Mouse (Mus musculus): Measurements from ENCODE around the gene Utrn.
A peak's percentile ranks its signal among the peaks of the same experiment; 100 is the strongest.

The Utrn gene

DNA sequence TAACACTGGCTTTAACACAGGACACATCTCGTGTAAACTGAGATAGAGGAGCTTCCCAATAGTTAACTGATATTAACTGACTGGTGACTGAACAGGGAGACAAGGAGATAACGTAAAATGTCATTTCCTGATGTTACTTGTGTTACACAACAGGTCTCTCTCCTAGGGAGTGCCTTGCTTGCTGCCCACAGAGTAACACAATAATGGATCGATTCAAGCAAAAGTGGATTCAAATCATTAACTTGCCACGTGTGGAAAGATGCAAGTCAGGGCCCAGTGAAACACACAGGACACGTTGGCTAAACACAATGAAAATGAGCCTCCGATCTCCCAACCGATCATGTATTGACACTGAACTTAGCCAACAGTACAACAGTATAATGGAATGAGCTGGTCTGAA, 281.1 kb downstream of the Utrn start:
- no peak for DNase-seq (ENCODE audit: low spot score)

DNA sequence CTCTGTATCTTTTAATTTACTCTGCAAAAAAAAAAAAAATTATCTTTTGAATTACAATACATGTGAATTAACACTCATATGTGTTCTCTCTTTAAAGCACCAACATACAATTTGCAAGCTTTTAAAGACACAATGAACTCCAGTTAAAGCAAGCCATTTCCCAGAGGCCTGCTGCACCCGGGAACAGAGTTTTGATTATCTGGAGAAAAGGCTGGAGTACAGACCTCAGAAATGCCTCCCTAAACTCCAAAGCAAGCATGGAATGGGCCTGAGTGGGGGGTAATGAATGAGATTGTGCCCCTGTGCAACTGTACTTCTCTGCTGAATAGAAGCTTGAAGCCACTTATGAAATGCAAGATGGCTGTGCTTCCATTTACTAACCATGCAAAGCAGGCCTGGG, 281.8 kb downstream of the Utrn start:
- no peak for DNase-seq (ENCODE audit: low spot score)

DNA sequence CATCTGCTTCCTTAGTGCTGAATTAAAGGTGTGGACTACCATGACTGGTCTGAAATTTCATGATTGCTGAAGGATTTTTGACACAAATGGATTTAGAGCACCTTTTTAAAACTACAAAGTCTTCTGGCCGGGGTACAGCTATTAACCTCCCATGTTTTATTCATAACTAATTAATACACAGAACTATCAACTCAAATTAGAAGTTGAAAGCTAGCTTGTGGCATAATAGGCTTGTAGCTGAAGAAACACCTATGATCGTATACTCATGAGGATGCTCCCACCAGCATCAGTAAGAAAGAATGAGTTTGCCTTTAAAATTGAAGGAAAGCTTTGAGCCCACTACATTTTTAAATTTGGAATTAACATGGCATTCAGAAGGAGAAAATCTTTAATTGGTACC, 282.3 kb downstream of the Utrn start:
- no peak for DNase-seq (ENCODE audit: low spot score)

DNA sequence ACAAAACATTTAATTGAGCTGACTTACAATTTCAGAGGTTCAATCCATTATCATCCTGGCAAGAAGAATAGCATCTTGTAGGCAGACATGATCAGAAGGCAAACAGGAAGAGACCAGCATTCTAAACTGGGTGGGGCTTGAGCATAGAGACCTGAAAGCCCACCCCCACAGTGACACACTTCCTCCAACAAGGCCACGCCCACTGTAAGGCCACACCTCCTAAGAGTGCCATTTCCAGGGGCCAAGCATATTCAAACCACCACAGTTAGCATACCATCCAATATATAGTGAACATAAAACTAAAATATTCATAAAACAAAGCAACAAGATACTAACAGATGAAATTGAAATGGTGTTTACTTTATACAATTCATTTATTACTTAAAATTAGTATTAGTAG, 283.0 kb downstream of the Utrn start:
- DNase-seq (ENCODE audit: low spot score) = no peak

DNA sequence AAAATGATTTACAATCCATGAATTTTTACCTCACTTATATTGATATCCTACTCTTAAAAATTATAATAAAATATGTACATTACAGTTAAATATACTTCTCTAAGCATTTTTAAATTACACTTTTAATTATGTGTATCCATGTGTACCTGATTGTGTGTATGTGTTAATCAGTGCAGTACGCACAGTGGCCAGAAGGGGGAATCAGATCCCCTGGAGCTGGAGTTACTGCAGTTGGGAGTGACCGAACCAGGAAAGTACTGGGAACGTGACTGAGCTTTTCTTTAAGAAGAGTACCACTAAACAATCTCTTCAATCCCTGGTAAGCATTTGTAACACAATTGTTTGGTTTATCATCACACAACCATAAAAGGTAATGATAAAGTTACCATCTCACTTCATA, 285.7 kb downstream of the Utrn start:
- no peak for DNase-seq (ENCODE audit: low spot score)

DNA sequence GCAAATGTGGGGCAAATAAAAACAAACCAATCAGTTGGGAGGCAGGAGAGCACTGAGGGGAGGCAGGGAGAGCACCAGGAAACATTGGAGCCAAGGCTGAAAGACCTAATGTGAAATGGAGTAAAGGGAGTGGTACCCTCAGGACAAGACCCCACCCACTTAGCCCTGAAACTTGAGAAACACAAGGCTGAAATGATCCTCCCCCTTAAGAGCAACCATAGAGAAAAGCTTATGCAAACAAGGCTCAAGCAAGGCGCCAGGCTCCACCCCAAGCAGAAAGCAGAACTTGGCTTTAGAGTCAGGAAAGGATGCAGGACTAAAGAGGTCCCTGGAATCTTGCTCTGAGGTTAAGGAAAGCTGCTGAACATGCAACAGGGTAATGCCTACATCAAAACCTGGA, 290.1 kb downstream of the Utrn start:
- DNase-seq (ENCODE audit: low spot score) = no peak

DNA sequence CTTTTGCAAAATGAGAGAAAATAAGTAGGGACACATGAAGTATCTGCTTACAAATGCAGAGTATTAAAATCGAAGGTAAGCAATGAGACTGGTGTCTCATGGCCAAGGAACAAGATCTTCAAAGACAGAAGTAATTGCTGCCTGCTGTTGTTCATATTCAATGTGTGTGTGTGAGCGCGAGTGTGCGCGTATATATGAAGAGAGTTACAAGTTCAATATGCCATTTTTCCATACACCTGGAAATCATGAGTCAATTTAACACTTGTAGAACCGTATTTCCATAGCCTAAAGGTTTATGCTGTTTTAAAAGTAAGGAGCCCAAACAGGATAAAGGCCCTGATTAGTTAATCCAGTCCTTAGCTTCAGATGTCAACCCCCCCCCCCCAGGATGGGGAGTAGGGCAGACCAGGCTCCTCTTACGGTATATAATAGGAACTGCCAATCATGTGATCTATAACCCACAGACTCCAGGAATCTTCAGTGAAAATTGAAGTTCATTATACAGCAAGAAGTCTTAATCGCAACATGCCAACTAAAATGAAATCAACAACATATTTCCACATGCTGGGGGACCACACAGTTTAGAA, 293.2 kb downstream of the Utrn start:
- DNase-seq (ENCODE audit: low spot score) = no peak

DNA sequence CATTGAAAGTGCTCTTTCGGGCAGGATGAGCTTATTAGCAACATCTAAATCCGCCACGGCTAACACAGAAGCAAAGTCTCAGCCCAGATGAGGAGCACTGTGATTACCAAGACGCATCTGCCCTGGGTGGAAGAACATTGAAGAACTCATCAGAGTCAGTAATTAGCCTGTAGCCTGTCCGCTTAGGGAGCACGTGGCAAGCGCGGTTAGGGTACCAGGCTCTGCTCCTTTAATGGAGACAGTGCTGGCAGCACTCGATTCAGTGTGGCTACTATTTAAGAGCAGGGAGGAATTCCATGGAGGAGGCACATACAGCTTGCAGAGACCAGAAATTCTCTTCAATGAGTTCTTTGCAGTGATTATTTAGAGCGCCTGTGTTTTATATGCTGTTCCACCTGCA, 294.4 kb downstream of the Utrn start:
- DNase-seq (ENCODE audit: low spot score) = no peak

DNA sequence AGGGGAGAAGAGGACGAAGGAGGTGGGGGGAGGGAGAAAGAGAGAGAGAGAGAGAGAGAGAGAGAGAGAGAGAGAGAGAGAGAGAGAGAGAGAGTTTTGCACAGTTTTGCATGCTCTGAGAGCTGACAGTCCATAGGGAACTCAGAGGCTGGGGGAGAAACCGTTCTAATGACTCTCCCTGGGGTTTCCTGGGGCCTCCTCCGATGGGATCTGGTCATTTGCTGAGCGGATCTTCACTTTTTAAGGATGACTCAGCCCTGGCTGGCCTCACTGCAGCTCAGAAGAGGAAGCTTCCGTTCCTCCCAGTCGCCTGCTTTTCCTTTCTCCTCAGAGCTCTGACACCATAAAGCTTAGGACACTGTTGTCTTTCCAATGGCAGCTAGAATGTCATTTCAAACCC, 295.6 kb downstream of the Utrn start:
- no peak for DNase-seq (ENCODE audit: low spot score)

DNA sequence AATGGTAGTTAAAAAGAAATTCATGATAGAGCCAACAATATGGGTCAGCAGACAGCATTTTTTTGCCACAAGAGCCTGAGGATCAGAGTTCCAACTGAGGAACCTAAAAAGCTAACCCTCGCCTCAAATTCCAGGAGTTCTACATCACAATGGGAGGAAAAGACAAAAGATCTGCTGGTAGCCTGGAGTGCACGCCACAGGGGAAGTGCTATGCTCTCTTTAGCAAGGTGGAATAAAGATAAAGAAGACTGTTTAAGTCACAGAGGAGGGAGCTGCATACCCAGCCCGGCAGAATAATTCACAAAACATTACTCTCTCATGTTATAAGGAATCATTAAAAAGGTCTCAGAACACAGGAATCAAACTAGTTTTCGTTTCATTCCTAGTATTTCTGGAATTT, 296.4 kb downstream of the Utrn start:
- no peak for DNase-seq (ENCODE audit: low spot score)

DNA sequence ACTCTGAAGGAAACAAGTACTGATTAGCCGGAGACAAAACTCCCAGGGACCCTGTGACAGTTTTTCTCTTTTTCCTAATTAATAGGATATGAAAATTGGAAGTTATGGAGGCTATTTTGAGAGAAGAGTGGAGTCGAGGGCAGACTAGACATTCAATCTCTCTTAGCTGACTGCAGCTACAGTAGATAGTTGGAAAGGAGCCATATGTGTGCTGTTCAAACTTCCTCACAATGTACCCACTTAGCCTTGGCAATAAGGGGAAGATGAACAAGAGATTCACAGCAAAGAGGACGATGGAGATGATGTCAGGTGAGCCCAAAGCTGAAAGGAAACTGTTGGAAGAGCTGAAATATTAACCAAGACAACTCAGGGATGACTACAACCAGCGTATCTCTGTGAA, 304.7 kb downstream of the Utrn start:
- DNase-seq (ENCODE audit: low spot score) = no peak

DNA sequence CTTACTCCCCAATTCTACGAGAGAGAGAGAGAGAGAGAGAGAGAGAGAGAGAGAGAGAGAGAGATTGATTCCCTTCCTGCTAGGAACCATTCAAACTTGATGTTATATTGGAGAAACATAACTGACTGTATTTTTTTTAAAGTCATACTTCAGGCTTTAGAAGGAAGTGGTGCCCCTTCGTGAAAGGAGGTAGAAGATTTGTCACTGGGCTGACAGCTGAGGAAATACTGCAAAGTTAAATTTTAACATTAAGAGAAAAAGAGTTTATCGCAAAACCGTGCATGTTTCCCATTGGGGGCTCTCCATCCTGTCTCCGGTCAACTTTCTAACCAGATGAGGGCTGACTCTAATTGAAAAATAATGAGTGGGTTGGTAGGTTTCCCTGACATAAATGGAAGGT, 310.4 kb downstream of the Utrn start:
- no peak for DNase-seq (ENCODE audit: low spot score)

DNA sequence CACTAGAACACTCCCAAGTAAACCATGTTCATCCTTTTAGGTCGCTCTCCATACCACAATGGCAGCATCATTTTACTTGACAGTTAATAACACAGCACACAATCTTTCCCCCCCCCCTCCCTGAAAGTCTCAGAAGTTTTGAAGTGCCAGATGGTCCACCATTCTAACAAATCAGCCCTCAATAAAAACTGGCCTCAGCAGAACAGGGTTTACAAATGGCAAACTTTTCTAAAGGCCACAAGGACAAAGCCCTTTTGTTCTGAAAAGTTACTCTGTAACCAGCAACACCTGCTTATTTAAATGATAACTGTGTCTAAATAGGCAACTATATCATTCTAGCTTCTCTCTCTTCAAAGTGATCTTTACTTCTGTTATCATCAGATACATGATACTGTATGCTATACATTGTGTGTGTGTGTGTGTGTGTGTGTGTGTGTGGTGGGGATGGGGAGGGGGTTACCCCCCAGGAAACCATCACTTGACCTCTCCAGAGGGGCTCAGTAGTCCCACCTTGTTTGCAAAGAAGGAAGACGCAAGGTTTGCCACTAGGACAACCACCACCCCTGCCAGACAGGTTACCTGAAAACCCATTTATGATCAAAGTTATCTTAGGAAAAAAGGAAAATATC, 315.0 kb downstream of the Utrn start:
- no peak for DNase-seq (ENCODE audit: low spot score)

DNA sequence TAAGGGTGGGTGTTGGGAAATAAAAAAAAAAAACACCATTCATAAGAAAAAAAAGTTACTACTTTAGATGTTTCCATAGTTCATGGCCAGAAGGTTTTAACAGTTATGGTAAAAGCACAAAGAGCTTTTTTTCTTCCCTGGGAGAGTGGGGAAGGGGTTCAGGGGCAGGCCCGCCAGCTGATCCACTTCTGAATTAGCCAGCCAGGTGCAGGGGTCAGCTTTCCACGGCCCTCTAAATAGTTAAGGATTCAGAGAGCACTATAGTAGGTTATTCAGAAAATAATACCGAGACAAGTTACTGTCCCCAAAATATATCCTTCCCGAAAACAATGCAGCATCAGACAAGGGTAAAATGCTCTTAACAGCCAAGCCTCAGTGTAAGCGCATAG, 316.3 kb downstream of the Utrn start:
- no peak for DNase-seq (ENCODE audit: low spot score)

DNA sequence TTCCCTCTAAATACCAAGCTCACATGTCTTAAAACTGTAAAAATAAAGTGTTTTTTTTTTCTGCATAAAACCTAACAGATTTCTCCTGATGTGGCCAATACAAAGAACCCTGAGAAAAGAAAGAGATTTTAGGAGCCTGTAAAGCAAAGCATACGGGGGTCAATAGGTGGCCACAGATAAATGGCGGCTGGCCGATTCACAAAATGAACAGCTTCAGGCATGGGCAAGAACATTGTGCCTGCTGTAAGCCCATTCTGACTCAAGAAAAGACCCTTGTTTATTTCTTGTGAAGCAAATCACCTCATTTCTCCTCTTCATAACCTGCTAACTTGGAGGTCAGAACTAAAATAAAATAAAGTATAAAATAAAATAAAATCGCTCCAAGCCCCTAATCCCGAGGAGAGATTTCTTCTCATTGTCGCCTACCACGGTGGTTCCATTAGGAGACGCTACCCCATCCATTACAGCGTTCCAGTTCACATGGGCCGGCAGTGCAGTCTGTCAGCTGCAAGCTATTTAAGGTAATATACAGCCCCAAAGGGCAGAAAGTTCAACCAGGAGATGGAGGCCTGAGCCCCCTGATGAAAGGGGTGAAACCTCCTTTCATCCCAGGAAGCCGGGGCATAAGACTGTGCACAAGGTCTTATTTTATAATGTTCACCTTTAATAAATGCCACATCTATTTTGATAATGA, 316.8 kb downstream of the Utrn start:
- no peak for DNase-seq (ENCODE audit: low spot score)

DNA sequence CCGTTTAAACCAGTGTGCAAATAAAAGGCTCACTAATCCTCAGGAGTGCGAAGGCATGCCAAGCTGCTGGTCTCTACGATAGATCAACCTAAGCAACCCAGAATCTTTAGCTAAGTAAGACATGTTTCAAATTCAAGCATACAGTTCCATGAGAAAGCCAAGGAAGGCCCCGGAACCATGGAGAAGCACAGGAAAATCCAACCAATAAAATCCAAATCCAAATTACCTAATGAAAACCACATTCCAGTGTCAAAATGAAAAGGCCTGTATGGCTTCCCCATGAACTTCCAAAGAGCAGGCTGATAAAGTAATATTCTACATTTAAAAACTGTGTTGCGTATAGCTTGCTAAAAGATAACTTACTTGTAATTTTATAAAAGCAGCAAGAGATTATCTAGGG, 317.4 kb downstream of the Utrn start:
- DNase-seq (ENCODE audit: low spot score) = no peak

DNA sequence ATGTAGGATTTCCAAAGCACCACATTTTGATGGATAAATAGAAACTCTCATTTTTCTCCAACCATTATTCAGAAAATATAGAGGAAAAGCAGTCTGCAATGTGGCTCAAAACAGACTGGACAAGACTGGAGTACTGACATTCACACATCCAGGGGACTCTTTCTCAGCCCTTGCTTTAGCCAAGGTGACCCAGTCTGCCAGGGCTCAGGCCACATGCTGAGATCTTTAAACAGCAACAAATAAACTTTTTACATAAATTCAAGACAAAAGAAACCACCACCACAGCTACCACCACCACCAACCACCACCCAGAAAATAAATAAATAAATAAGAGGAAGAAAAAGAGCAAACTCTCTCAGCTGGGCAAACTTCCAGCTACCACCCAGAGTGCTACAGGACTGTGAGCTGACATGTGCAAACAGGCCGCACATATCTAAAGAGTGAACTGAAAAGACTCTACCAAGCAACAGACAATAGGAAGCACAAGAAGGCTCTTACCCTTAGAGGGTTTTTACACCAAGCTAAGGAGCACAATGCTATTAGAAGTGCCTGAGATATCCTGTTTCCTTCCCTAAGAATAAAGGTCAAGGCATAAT, 319.1 kb downstream of the Utrn start:
- no peak for DNase-seq (ENCODE audit: low spot score)

DNA sequence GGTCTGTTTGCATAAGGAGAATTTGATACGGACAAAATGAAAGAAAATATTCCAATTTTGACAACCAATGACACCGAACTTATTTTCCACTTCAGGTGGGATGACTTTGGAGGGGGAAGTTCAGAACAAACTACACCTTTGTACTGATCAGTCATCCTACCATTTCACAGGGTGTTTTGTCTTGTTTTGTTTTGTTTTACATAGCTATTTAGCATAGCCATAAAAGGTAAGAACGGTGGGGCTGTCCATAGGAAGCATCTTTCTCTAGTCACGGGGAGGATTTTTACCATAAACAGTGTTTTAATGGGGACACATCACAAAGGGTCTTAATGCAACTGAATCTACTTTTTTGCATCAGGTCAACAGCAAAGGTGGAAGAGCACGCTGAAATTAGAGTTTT, 319.9 kb downstream of the Utrn start:
- no peak for DNase-seq (ENCODE audit: low spot score)

DNA sequence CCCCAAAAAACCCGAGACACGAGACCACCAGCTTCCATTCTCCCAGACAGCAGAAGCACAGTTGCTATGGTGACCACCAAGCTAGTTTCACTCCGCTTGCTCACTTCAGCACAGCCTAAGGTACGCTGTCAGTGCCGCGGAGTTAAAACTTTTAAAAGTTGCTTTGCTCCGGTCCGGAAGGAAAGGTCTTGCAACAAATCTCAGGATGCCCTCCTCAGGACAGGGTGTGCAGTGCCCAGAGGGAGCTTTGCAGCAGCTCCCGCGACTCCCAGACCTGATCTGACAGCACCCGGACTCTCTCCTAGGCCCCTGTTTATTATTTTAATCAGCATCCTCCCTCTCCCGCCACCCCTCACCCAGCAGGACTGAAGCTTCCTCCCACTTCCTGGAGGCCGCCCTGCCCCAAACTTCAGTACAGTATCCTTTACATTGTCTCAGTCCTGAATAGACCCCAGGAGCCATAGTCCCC, 320.5 kb downstream of the Utrn start:
- DNase-seq (ENCODE audit: low spot score) = peak; percentile 52

DNA sequence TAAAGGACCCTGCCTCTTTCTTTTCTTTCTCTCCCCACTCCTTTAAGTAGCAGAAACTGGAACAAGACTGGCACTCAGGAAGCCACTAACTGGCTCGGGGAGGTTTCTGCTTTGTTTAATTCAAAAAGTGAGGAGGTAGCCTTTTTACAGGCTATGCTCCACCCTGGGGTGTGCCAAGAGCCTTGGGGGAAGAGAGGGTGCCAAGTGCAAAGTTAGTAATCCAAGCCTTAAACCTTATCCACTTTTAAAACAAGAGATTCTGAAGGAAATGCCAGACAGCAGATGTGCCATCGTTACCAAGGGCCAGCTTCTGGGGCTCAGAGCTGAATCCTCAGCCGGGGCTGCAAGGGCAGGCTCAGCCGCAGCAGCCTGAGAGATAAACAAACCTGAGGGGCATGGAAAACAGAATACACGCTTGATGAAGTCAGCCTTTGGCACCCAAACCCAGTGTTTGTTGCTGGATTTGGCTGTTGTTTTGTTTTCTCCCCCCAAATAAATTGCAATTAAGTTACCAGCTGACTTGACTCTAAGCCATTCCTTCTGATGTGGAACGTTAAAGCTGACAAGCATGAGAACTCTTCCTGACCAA, 322.0 kb downstream of the Utrn start:
- no peak for DNase-seq (ENCODE audit: low spot score)

DNA sequence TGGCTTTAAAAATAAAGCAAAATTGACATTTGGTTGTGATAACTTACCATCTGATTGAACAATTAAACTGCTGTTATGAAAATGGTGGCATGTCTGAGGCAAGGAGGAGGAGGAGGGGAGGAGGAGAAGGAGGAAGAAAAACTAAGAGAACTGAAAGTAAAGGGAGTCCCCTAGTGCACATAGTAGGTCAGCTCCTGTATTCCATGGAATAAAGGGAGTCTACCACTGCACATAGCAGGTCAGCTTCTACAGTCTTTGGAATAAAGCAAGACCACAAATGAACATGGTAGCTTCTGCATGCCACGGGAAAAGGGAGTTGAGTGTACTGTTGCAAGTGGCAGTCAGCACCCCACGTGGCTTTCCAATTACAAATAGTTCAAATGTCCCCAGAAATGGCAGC, 323.7 kb downstream of the Utrn start:
- no peak for DNase-seq (ENCODE audit: low spot score)

DNA sequence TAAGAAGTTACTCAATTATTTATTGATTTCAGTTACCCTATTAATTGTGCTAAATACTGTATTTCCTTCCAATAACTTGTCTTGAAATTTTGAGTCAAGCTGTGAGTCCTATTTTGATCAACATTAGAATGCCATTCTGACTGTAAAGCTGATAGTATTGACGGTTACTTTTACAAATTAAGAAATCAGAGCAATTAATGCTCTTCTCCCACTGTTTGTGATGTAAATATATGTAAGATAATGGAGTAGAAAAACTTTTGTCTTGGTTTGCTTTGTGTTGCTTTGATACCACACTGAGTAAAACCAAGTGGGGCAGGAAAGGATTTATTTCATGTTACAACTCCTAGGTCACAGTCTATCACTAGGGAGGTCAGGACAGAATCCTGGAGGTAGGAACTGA, 327.4 kb downstream of the Utrn start:
- no peak for DNase-seq (ENCODE audit: low spot score)

DNA sequence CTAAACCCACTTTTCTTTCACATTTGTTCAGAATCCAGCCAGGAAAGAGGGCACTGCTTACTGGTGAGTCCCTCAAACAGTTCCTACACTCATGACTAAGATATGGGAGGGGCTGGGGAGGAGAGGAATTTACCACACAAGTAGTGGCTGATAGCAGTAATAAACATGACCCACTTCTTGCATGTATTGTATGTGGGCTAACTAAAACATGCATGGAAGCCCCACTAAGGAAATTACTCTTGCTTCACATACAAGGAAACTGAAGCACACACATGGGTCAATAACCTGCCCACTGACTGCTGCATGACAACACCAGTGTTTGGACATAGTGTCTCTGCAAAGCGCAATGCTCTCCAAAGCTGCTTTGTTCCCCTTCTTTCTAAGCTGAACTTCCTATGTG, 333.9 kb downstream of the Utrn start:
- no peak for DNase-seq (ENCODE audit: low spot score)
